ENCODE assay signal across 20 mouse cellular contexts in genomic region chr2:174198406-174198971, GRCm38 (mm10).
DNase-seq lines count a peak whose midpoint lies in the region; ATAC-seq lines count a peak whose summit lies in the region.
"Had no signal": no experiment of that assay in that cellular context is flagged by ENCODE, and none has a peak within 500 bp of the region (broad histone marks: within the 10 kb centered on the region; RNA-seq: fewer than 3 reads in every experiment).

No protein-coding gene starts in this region.

- no peak for ATAC-seq in hindbrain, embryonic 12.5 days (ENCODE audit: low FRiP score)
- ATAC-seq in midbrain, embryonic 11.5 days (ENCODE audit: low FRiP score): no peak
- ATAC-seq: intestine, embryonic 16.5 days; lung, postnatal 0 days had no signal

- H3K9me3 ChIP-seq in hindbrain, embryonic 12.5 days (replicated peaks): no peaks in the 10 kb centered on the region
- H3K9me3 ChIP-seq in midbrain, embryonic 11.5 days (ENCODE audit: control insufficient read depth, low read length): no peaks in the 10 kb centered on the region
- H3K9me3 ChIP-seq: embryonic facial prominence, embryonic 13.5 days; limb, embryonic 12.5 days; neural tube, embryonic 12.5 days had no signal

- 89% methylated on average over 7 of the region's 7 CpGs for WGBS in hindbrain, embryonic 12.5 days
- 87% methylated on average over 7 of the region's 7 CpGs for WGBS in midbrain, embryonic 11.5 days

- no peaks in the 10 kb centered on the region for H3K36me3 ChIP-seq in hindbrain, embryonic 12.5 days
- no peaks in the 10 kb centered on the region for H3K36me3 ChIP-seq in midbrain, embryonic 11.5 days (ENCODE audit: control insufficient read depth, insufficient read depth, low read length)
- H3K36me3 ChIP-seq: embryonic facial prominence, embryonic 13.5 days; limb, embryonic 12.5 days; neural tube, embryonic 12.5 days had no signal

- no peak overlapping the region for H3K4me2 ChIP-seq in hindbrain, embryonic 12.5 days (replicated peaks)
- no peak overlapping the region for H3K4me2 ChIP-seq in midbrain, embryonic 11.5 days
- H3K4me2 ChIP-seq: embryonic facial prominence, embryonic 13.5 days; hindbrain, embryonic 14.5 days; limb, embryonic 12.5 days; neural tube, embryonic 12.5 days had no signal

- H3K27ac ChIP-seq in hindbrain, embryonic 12.5 days: no peak overlapping the region
- no peak overlapping the region for H3K27ac ChIP-seq in midbrain, embryonic 11.5 days (ENCODE audit: low read depth, low read length)
- H3K27ac ChIP-seq: embryonic facial prominence, embryonic 13.5 days; hindbrain, embryonic 14.5 days; kidney, postnatal 0 days; limb, embryonic 12.5 days; liver, embryonic 14.5 days; neural tube, embryonic 12.5 days; stomach, postnatal 0 days had no signal

- no peak overlapping the region for H3K9ac ChIP-seq in hindbrain, embryonic 12.5 days
- no peak overlapping the region for H3K9ac ChIP-seq in midbrain, embryonic 11.5 days (ENCODE audit: low read length)
- H3K9ac ChIP-seq: embryonic facial prominence, embryonic 13.5 days; hindbrain, embryonic 14.5 days; limb, embryonic 12.5 days; liver, embryonic 14.5 days; neural tube, embryonic 12.5 days had no signal

- DNase-seq in heart, adult 11 months: peak; percentile 84
- no peak for DNase-seq in heart, adult 8-10 months (ENCODE audit: low spot score)
- DNase-seq in cerebellum, adult 11 months: peak; percentile 8
- DNase-seq in cerebellum, postnatal 10 days: peak; percentile 79 to 81
- DNase-seq in layer of hippocampus, postnatal 14 days (ENCODE audit: low spot score in 2 of 2): peak; percentile 17 to 57
- no peak for DNase-seq in midbrain, embryonic 11.5 days (ENCODE audit: low spot score, missing footprints)
- DNase-seq: gastrocnemius, postnatal 10 days; heart, postnatal 14 days; right cerebral cortex, postnatal 14 days; thymus, postnatal 14 days had no signal

- no peaks in the 10 kb centered on the region for H3K4me1 ChIP-seq in hindbrain, embryonic 12.5 days
- H3K4me1 ChIP-seq in midbrain, embryonic 11.5 days (ENCODE audit: control insufficient read depth, insufficient read depth, low read length): no peaks in the 10 kb centered on the region
- H3K4me1 ChIP-seq: neural tube, embryonic 12.5 days had no signal

- H3K27me3 ChIP-seq in hindbrain, embryonic 12.5 days: no peaks in the 10 kb centered on the region
- H3K27me3 ChIP-seq in midbrain, embryonic 11.5 days (ENCODE audit: control insufficient read depth, insufficient read depth, low read length): no peaks in the 10 kb centered on the region
- H3K27me3 ChIP-seq: embryonic facial prominence, embryonic 13.5 days; limb, embryonic 12.5 days; neural tube, embryonic 12.5 days had no signal

- no peak overlapping the region for H3K4me3 ChIP-seq in hindbrain, embryonic 12.5 days
- H3K4me3 ChIP-seq in midbrain, embryonic 11.5 days (ENCODE audit: low read depth, low read length): no peak overlapping the region
- H3K4me3 ChIP-seq: embryonic facial prominence, embryonic 13.5 days; limb, embryonic 12.5 days; neural tube, embryonic 12.5 days had no signal

Comparison
In these comparisons a context has a peak if more than half of its experiments do, and no peak if none do; other contexts are left out.
1. DNase-seq: peak in heart, adult 11 months (single experiment), cerebellum, adult 11 months (single experiment), cerebellum, postnatal 10 days (2 of 2) and layer of hippocampus, postnatal 14 days (2 of 2); none in heart, adult 8-10 months (single experiment) and midbrain, embryonic 11.5 days (single experiment).